Mouse (Mus musculus) kidney, postnatal 25 days (tissue): ENCODE measurements at regions not wholly inside any gene's neighbourhood (a gene's known extent, or its start where the extent isn't known, plus 50 kb on each side); places are given as distances from the start of the nearest gene placed in this dataset.

ENCODE experiments used
- DNase-seq, 2 experiments: peaks; one replicate each; pipeline ENCODE4 v3.0.0; 2021; ENCODE audit warnings: mixed read lengths in 2 of 2

GRCm38 (mm10) chr10:66940922-66941321 lies 155.0 kb upstream of the Jmjd1c start:
- DNase-seq: no peak

- DNase-seq: no peak
Observed at GRCm38 (mm10) chr10:66941974-66942373, 154.0 kb upstream of the Jmjd1c start.

- peak; percentile 53 to 72 for DNase-seq
Observed at GRCm38 (mm10) chr10:66943875-66944274, 152.1 kb upstream of the Jmjd1c start.

GRCm38 (mm10) chr10:66946161-66946560 lies 149.8 kb upstream of the Jmjd1c start:
- no peak for DNase-seq

- DNase-seq: no peak
Observed at GRCm38 (mm10) chr10:66948329-66948728, 147.6 kb upstream of the Jmjd1c start.

GRCm38 (mm10) chr10:66950441-66950840 lies 145.5 kb upstream of the Jmjd1c start:
- DNase-seq: no peak

GRCm38 (mm10) chr10:66951231-66951822 lies 144.6 kb upstream of the Jmjd1c start:
- DNase-seq: no peak

- DNase-seq: no peak
Observed at GRCm38 (mm10) chr10:66951935-66952334, 144.0 kb upstream of the Jmjd1c start.

- DNase-seq: peak in 1 of 2 experiments; percentile 13
Observed at GRCm38 (mm10) chr10:66953248-66953975, 142.5 kb upstream of the Jmjd1c start.

GRCm38 (mm10) chr10:66953976-66954505 lies 141.9 kb upstream of the Jmjd1c start:
- peak in 1 of 2 experiments; percentile 12 for DNase-seq

- no peak for DNase-seq
Observed at GRCm38 (mm10) chr10:66955430-66955829, 140.5 kb upstream of the Jmjd1c start.

GRCm38 (mm10) chr10:66956619-66957018 lies 139.3 kb upstream of the Jmjd1c start:
- no peak for DNase-seq

- DNase-seq: no peak
Observed at GRCm38 (mm10) chr10:66957373-66957772, 138.6 kb upstream of the Jmjd1c start.
